Mouse (Mus musculus) adipocyte (in vitro differentiated cells): ENCODE measurements at regions not wholly inside any gene's neighbourhood (a gene's known extent, or its start where the extent isn't known, plus 50 kb on each side); places are given as distances from the start of the nearest gene placed in this dataset.
A peak's percentile ranks its signal among the peaks of the same experiment; 100 is the strongest.

Experiments used
- DNase-seq: peaks from one replicate; pipeline ENCODE4 v3.0.0-alpha.2; 2016; ENCODE audit warnings: low spot score

DNA sequence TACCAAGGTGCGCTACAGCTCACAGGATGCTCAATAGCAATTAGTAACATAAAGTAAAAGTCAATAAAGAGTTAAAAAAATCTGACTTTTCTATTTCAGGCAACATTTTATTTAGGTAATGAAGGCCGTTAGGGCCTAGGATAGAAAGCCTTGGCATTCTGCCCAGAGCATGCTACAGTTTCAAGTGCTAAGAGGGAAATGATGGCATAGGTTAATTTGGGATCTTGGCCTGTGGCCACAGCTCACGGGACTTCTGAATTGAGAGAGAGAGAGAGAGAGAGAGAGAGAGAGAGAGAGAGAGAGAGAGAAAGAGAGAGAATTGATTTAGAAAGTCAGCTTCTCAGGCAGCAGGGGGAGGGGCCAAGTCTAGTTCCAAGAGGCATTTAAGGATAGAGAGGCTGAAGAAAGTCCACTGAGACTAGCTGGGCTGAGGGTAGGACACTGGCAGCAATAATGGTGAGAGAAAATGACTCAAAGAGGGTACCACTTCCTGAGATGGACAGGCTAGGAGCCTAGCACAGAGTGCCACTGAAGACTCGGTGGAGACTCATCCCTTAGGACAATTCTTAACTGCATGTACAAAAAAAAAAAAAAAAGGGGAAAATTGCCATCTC, 52.6 kb upstream of the Klf14 start:
- peak; percentile 92 for DNase-seq

DNA sequence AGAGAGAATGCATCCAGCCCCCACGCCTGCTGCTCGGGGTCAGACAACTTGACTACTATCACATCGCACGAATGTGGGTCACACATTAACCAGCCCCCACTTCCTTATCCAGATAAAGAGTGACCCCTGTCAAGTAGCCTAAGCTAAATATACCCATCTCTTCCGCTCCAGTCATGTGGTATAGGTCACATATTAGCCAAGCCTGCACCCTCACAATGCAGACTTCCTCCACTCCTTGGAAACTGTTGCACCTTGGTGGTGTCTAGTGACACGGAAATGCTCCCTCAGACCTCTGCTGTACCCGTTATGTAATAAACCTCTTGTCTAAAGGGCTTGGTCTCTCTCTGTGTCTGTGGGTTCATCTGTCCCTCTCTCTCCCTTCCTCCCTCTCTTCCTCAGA, 57.7 kb upstream of the Klf14 start:
- no peak for DNase-seq

DNA sequence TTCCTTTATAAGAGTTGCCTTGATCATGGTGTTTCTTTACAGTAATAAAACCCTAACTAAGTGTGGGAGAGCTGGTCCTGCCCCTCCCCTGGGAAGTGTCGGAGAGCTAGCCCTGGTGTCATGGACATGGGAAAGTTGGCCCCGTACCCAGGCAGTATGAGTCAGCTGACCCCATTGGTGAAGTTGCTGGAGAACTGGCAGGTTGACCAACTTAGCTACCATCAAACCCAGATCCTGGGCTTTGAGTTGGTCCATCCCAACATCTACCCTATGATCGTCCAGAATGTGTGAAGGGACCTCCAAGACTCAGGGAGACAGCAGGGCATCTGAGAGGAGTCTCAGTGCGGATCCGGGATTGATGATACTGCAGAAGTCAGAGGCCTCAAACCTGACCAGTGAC, 62.9 kb upstream of the Klf14 start:
- no peak for DNase-seq

DNA sequence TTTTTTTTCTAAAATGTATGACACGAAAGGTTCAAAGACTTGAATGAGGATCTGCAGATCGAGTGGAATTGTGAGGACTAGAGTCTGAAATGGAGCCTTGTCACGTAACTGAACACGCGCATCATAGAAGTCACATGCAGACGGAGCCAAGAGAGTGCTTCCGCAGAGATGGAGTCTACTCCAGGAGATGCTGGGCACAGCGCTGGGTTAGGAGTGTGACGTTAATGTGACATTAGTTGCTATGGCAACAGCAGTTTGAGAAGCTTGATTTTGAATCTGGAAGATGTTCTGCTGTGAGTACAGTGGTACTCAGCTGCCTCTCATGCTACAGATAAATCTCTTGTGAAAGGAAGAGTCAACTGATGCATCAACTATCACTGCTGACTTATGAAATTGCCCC, 70.9 kb upstream of the Klf14 start:
- no peak for DNase-seq

DNA sequence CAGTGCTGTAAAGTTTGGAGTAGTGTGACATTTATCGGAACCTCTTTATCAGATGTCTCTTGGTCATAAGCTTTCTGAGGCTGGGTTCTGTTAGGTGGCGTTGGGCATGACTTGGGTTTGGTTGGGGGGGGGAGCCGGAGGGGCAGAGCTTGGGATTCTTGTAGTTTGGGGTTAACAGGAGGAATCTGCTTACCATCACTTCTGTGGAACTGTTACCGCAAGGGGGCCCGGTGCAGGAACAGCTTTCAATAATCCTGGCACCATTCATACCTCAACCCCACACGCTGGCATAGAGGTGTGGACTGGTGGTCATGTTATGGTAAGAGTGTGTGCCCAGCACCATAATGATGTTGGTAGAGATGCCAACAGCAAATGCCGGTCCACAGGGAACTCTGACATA, 72.1 kb upstream of the Klf14 start:
- no peak for DNase-seq

DNA sequence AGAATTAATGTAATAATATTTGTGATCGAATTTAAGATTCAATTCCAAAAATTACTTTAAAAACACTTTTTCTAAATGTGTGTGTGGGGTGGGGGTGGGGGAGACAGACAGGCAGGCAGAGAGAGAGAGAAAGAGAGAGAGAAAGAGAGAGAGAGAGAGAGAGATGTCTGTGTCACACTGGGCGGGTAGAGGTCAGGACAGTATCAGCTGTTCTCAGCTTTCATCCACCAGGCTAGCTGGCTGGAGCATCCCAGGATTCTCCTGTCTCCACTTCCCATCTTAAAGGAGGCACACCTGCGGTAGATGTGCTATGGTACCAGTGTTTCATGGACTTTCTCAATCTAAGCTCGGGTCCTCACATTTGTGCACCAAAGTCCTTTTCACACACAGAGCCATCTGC, 73.3 kb upstream of the Klf14 start:
- no peak for DNase-seq

DNA sequence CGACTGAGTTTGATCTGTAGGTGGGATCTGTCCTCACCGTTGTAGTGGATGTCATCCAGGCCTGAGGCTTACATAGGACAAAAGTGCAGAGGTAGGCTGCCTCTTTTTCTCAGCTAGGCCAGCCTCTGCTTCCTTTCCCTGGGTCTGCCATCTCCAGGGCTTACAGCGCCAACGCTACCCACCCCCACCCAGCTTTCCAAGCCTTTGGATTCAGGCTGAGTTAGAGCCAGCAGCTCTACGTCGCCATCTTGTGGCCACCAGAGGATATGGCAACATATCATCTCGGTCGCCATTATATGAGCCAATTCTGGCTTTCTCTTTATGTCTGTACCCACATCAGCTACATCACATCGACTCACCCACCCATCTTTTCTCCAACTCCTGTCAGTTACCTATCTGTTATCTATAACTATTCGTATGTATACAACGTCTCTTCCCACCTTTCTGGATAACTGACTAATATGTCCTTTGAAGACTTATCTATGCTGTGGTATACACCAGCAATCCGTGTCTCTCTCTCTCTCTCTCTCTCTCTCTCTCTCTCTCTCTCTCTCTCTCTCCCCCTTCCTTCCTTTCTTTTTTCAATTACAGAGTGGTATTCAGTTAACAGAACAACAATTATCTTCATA, 74.2 kb upstream of the Klf14 start:
- peak; percentile 80 for DNase-seq

DNA sequence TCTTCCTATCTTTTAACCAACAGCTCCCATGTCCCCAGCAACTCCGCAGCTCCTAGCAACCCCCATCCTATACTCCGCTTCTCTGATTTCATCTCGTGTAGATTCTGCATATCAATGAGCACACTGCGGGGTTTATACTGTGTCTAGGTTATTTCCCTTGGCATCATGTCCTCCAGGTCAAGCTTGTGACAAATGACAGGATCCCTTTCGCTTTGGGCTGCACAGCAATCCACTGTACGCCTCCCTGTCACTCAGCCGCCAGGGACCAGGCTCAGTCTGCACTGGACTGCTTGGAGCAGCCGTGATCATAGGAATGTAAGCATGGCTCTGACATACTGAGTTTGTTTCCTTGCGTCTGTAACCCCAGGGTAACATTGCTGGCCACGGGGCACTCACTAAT, 75.9 kb upstream of the Klf14 start:
- no peak for DNase-seq

DNA sequence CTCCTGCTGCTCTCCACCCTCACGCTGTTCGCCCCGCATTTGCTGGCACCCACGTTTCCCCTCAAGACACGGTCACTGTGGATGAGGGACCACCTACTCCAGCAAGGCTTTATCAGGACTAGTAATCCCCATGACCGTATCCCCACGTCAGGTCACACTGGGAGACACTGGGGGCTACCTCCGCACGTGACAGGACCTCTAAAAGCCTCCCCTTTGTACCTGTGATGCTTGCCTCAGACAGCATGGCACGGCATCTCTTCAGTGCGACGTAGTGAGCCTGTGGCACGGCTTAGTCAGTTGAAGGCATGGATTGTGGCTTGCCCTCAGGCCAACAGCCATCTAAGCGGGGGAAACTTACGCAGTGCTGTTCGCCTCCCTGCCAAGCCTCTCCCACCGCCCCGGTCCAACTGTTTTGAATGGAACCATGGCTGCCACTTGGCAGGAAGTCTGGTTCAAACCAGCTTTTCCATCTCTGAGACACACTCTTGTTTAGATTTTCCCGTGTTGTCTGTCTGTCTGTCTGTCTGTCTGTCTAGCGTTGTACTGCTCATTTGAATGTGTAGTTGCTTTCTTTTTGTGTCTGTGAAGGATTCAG, 79.0 kb upstream of the Klf14 start:
- no peak for DNase-seq

DNA sequence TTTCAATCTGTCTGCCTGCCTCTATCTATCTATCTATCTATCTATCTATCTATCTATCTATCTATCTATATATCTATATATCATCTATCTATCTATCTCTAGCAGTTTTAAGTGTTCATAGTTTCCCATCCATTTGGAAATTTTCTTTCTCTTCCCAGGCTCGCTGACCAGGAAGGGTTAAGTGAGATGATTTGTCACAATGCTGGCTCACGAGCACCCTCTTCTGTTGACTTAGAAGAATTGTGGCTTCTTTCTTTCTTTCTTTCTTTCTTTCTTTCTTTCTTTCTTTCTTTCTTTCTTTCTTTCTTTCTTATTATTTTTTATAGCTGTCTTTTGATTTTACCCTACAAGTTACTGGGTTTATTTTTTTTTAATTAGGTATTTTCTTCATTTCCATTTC, 79.6 kb upstream of the Klf14 start:
- peak; percentile 76 for DNase-seq

DNA sequence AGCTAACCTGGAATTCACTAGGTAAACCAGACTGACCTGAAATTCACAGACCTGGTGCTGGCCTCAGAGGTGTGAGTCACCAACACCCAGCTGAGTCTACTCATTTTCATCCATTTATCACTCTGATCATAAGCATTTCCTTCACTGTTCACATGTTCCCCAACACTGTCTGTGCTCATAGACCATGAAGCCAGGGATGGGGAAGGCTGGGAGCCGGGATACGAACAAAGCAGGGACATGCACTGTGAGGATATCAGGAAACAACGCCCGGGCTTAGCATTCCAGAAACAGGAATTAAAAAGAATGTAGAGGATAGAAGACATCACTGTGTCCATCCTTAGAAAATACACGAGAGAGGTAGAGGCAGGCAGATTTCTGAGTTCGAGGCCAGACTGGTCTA, 80.6 kb upstream of the Klf14 start:
- DNase-seq = no peak

DNA sequence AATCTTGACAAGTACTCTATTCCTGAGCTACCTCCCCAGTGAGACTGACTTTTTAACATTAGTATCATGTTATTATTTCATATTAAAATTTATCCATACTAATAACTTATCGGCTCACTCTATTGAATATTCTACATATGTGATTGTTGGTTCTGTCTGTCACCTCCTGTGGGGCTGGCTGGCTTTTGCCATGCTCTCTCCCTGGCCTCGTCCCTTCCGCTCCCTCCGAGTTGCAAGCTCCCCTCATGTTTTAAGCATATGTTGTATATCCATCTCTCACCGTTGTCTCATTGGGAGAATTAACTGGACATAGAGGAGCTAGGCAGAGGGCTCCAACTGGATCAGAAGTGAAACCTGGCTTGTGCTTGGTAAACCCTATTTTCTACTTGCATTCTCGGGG, 81.9 kb upstream of the Klf14 start:
- no peak for DNase-seq

DNA sequence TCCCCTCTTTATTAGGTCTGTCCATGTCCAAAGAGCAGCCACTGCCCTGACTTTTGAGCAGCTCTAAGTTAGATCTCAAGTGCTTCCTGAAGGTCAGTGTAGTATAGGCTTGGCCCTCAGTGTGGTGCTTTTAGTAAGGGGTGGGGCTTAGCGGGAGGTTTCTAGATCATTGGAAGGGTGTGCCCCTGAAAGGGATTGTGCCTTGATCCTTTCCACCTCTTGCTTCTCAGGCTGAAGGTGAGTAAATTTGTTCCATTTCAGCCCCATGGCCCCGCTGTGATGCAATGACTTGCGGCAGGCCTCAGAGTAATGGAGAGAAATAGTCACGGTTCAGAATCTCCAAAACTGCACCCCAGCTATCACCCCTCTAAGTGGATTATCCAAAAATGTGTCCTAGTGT, 84.5 kb upstream of the Klf14 start:
- DNase-seq = no peak

DNA sequence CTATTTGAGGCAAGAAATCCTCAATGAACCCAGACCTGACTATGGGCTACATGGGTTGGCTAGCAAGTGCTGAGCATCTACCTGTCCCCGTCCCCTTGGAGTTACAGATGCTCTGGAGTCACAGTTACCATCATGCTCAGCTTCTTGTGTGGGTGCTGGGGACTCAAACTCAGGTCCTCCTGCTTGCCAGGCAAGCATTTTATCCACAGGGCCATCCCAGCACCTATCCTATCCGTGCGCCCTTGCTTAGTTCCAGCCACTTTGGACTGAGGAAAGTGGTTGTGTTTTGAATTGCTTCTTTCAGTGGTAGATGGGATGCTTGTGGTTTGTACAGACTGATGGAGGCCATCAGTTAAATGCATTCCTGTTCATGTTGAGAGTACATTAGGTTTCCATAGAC, 85.0 kb upstream of the Klf14 start:
- DNase-seq = no peak

DNA sequence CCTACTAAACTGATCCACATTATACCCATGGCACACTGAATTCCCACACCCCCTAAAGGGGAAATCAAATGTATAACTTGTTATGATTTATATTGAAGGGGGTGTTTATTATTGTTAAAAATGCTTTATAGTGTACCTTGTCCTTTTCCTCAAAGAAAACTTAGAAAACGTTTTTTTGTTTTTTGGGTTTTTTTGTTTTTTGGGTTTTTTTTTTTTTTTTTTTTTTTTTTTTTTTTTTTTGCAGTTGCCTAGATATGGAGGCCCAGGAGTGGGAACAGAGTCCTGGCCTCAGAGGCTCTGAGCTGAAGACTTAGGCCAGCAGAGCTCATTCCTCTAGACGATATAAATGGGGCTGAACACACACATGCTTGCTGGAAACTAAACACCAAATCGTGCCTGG, 87.3 kb upstream of the Klf14 start:
- no peak for DNase-seq

DNA sequence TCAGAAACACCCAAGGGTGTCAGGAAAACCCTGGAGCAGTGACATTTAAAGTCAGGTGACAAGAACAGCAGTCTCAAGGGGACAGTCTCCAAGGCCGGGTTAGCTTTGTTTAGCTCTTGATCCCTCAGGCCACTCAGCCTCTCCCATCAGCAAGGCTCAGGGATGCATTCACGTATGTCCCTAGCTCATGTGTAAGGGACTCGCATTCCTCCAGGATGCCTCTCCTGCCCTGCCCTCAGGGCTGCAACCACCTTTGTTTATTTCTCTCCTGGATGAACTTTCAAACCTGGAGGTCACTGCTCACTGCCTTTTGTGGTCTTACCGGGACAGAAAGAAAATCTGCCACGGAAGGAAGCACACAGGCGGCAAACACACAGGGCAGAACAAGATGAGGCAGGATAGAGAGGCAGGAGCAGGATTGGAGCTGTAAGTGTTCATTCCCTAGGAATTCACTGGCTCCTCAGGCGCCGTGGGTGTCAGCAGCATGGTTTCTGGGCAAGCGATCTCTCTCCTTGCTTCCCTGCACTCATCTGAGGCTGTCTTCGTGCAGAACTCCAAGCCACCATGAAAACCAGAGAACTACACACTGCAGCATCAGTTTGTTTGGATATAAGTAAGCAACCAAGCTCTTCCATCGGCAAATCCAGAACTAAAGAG, 90.2 kb upstream of the Klf14 start:
- DNase-seq = no peak

DNA sequence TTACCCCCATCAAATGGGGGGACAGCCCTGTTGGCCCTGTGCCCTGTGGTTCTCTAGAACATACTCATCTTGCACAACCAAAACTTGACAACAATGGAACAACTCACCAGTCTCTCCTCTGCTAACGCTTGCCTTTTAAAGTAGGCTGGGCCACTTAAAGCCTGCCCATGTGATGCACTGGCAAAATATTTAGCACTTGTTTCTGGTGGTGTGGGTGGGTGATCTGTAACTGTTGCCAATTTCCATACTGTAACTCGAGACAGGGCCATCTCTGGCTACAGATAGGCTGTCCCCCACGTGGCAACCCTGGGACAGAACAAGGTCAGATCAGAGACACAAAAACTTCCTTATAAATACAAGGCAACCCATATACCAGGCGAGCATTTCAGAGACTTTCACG, 92.0 kb upstream of the Klf14 start:
- DNase-seq = no peak

DNA sequence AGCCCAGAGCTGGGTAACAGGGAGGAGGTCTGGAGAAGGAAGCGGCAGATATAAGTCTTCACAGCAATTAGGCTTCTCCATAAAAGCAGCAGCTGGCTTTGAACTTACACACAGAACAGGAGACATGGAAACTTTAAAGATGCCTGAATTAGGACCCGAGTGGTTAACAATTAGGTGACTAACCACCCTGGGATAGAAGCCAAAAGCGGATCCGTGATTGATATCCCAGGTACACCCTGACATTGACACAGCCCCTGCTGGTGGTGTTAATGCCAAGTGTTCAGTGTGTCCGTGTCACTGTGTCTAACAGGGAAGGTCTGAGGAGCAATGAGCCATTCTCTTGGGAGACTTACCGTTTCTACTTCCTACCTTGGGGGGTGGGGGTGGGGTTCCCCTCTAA, 92.9 kb upstream of the Klf14 start:
- DNase-seq = no peak

DNA sequence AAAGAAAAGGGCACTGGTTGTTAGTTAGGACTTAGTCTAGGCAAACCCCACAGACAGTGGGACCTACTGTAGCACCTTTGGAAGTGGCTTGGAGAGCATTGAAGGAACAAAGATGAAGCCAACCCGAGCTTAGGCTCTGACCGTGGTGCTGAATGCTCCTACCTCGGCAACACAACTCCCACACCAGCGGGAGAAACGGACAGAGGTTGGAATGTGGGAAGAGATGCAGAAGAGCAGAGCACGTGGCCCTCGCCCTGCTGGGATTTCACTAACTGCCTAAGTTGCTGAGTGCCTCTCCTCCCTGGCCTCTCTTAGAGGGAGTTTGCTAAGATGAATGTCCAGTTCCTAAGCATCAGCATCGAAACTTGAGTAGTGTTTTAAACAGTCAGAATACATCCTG, 94.1 kb upstream of the Klf14 start:
- peak; percentile 56 for DNase-seq

DNA sequence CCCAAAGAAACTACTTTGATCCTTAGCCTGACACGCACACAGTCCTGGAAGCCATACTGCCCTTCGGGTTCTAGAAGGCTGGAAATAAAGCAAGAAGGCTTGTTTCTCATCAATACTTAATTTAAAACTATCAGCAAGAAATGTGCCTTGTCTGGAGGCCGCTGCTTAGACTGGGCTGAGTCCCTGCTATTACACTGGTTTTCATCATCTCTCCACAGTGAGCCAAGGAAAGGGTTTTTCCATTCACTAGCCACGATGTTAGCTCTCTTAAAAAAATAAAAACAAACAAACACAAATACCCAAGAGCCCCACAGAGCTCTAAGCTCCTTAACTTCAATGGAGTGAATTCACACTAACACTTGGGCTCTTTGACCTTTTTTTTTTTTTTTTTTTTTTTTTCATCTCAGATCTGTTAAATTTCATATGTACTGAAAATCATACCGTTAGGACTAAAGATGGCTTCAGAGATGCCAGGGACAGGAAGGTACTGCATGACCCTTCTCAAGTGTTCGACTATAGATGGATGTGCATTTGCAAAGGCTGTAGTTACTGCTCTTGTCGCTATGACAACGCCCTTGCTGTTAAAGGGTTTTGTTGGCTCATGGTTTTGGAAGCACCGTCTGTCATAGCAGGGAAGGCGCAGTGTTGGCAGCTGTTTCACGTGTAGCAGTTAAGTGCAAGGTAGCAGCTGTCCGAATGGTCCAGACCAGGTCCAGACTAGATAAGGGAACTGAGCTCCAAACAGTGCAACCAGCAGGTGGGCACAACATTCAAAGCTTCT, 98.1 kb upstream of the Klf14 start:
- no peak for DNase-seq

DNA sequence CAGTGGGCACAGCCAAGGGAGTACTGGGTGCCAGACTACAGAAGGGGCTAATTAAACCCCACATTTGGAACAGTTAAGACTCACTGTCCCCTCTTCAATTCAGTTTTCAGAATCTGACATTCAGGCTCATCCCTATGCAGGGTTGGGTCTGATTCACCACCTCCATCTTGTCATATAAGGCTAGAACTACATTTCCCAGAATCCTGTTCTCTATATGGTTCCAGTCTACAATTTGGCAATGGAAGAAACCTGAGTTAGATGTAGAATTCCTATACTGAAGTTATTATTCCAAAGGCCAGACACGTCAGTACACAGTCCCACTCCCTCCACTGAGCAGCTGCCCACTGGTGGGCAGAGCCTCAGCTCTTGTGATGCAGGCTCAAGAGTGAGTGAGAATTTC, 99.4 kb upstream of the Klf14 start:
- no peak for DNase-seq

DNA sequence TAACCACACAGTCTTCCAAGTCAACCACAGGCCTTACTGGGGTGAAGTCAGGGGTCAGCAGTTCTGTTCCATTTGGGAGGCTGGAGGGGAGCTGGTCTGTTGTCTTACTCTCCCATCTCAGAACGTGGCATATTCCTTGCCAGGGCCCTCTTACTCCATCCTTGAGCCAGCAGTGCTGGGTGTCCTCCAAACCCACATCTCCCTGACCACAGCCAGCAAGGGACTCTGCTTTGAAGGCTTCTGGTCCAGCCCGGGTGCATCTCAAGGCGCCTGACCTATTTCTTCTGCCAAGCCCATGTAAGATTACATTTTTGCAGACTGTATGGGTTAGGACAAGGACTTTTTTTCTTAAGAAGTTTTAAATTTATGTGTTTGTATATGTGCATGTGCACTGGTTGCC, 100.1 kb upstream of the Klf14 start:
- DNase-seq = no peak

DNA sequence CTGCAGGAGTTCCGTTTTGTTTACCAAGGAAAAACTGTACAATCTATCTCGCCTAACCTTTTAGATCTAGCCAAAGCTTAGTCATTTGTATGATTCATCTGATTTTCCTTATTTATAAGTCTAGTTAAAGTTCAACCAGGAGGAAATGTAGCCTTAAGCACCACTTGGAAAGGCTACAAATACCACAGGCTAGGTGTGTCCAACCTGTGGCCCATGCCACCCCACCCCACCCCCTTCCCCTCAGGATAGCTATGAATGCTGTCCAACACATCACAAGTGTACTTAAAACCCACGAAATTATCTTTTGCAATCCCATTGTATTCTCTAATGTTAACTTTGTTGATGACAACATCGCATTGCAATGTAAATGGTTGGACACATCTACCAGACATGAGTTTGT, 102.9 kb upstream of the Klf14 start:
- DNase-seq = no peak
